Mouse (Mus musculus) intestine, embryonic 16.5 days (tissue): ENCODE measurements at regions not wholly inside any gene's neighbourhood (a gene's known extent, or its start where the extent isn't known, plus 50 kb on each side); places are given as distances from the start of the nearest gene placed in this dataset.
A peak's percentile ranks its signal among the peaks of the same experiment; 100 is the strongest.

Source experiments
- ATAC-seq: fragments of 200-750 bp; cut with Nextera tagmentation; 2 replicates; pipeline ENCODE4 v1.8.0; 2017; ENCODE audit warnings: moderate TSS enrichment, moderate library complexity
- H3K27ac ChIP-seq: fragments of 300-500 bp; sonication (generic); 2 replicates; pipeline ENCODE4 v1.5.1; 2014; ENCODE audit warnings: mild to moderate bottlenecking, low read length
- H3K27me3 ChIP-seq: fragments of 300-500 bp; sonication (generic); replicated peaks from 2 replicates; pipeline ENCODE4 v1.6.1; 2014; ENCODE audit warnings: low read length, control low read depth, mixed read lengths; ENCODE audit not compliant: control insufficient read depth, insufficient read depth
- H3K36me3 ChIP-seq: fragments of 300-500 bp; sonication (generic); 2 replicates; pipeline ENCODE4 v1.6.1; 2014; ENCODE audit warnings: low read length, control low read depth; ENCODE audit not compliant: control insufficient read depth, insufficient read depth
- H3K4me1 ChIP-seq: fragments of 300-500 bp; sonication (generic); 2 replicates; pipeline ENCODE4 v1.6.1; 2014; ENCODE audit warnings: low read length, control low read depth, mixed read lengths; ENCODE audit not compliant: control insufficient read depth, insufficient read depth
- H3K4me2 ChIP-seq: fragments of 300-500 bp; sonication (generic); 2 replicates; pipeline ENCODE4 v1.6.1; 2014; ENCODE audit warnings: low read depth, low read length, control low read depth
- H3K4me3 ChIP-seq: fragments of 300-500 bp; sonication (generic); 2 replicates; pipeline ENCODE4 v1.5.1; 2014; ENCODE audit warnings: mild to moderate bottlenecking, low read length
- H3K9ac ChIP-seq: fragments of 300-500 bp; sonication (generic); 2 replicates; pipeline ENCODE4 v1.6.1; 2014; ENCODE audit warnings: low read depth, low read length
- H3K9me3 ChIP-seq: fragments of 300-500 bp; sonication (generic); 2 replicates; pipeline ENCODE4 v1.6.1; 2016; ENCODE audit warnings: low read length, control low read depth; ENCODE audit not compliant: control insufficient read depth
- WGBS: fragments of 180-500 bp; shearing (Covaris S2); extraction: QIAGEN DNeasy Blood & Tissue Kit; methylation state at CpG from one replicate; pipeline ENCODE4 v1.1.7; 2014; 5-methylcytosine and 5-hydroxymethylcytosine counted together

- no peak overlapping the region for H3K9ac ChIP-seq
- no peak overlapping the region for H3K4me2 ChIP-seq
- no peaks in the 10 kb centered on the region for H3K36me3 ChIP-seq
- H3K27me3 ChIP-seq: no peaks in the 10 kb centered on the region
- no peaks in the 10 kb centered on the region for H3K4me1 ChIP-seq
- 57% methylated on average over 4 of the region's 4 CpGs for WGBS
- no peak overlapping the region for H3K27ac ChIP-seq
- no peak overlapping the region for H3K4me3 ChIP-seq
- H3K9me3 ChIP-seq: no peaks in the 10 kb centered on the region
- ATAC-seq: no peak
These were observed 298.5 kb downstream of the Gm49356 start for GRCm38 (mm10) chr15:59187566-59187965.

DNA sequence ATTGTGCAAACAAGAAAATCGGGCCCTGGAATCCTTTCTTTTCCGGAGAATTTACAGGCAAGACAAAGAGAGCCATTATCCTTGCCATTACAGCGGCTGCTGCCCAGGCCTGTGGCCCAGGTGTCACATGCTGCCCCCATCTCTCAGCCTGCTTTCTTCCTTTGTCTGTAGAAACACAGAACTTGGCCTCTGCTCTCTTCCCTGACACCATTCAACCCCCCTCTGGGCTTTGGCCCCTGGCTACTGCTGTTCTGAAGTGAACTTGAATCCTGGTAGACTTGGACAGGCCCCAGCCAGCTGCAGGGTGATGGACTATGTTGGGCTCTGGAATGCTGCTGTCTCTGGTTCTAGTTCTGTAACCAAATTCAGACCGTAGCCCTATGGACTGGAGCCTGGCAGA lies 299.3 kb downstream of the Gm49356 start:
- H3K9me3 ChIP-seq: no peaks in the 10 kb centered on the region
- WGBS: 38% methylated on average over 4 of the region's 4 CpGs
- H3K36me3 ChIP-seq: no peaks in the 10 kb centered on the region
- H3K27me3 ChIP-seq: no peaks in the 10 kb centered on the region
- no peak overlapping the region for H3K4me2 ChIP-seq
- H3K27ac ChIP-seq: no peak overlapping the region
- no peak for ATAC-seq
- no peak overlapping the region for H3K9ac ChIP-seq
- H3K4me3 ChIP-seq: no peak overlapping the region
- no peaks in the 10 kb centered on the region for H3K4me1 ChIP-seq

DNA sequence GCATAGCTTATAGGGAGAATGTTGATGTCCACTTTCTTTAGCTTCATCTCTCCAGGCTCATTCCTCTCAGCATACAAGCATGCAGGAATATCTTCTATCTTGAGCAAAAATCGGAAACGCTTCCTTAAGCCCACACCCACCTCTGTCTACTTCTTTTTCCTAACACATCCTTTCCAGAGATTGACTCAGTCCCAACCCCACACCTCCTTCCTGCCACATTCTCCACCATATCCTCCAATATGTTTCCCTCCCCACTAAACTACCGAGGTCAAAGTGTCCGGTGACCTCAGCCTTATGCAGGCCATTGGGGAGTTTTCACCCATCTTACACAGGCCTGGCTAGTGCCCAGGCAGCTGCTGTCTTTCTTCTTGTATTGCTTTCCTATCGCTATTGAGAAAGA lies 301.4 kb downstream of the Gm49356 start:
- Histone ChIP-seq H3K36me3 (no peaks in the 10 kb centered on the region), H3K27me3 (no peaks in the 10 kb centered on the region), H3K4me3 (no peak overlapping the region), H3K27ac (no peak overlapping the region), H3K9ac (no peak overlapping the region), H3K4me2 (no peak overlapping the region), H3K4me1 (peaks cover 3% of the 10 kb centered on the region; the same call in 1 of the 2 replicates), H3K9me3 (no peaks in the 10 kb centered on the region)
- 78% methylated on average over 5 of the region's 5 CpGs for WGBS
- no peak for ATAC-seq

DNA sequence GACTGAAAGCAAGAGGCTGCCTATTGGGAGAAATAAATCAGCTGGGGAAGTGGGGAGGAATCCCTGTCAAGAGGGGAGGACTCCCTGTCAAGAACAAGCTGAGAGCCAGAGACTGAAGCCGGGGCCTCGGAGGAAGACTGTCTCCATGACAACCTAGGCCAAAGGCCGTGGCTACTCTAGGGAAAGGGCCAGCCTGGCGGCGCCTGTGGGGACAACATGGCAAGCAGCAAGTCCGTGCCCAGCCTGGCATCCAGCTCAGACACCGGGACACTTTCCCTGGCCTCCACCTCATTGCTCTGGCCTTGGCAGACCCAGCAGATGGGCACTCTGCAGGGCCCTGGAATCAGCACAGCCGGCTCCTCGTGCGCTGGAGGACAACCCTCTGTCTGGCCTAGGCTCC lies 305.3 kb downstream of the Gm49356 start:
- ATAC-seq: no peak

DNA sequence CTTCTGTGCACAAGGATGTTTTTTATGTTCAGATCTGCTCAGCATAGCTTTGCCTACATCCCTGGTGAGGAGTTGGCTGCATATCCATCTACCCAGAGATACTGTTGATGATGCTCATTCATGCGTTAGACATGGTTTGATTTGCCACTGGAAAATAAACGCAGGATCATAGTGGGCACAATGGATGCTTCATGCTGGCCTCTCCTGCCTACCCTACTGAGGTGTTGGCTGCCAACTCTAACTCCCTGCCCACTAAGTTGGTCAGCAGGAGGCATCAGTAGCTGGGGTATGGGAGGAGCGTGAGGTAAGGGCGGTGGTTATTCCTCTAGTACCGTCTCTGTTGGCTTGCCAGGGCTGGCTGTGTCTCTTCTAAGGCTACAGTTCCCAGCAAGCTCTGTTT lies 307.3 kb downstream of the Gm49356 start:
- Histone ChIP-seq H3K27me3 (no peaks in the 10 kb centered on the region), H3K9ac (no peak overlapping the region), H3K4me2 (no peak overlapping the region), H3K4me1 (peaks cover 23% of the 10 kb centered on the region), H3K9me3 (no peaks in the 10 kb centered on the region), H3K36me3 (no peaks in the 10 kb centered on the region), H3K4me3 (no peak overlapping the region), H3K27ac (no peak overlapping the region)
- 90% methylated on average over 5 of the region's 5 CpGs for WGBS
- ATAC-seq: no peak

More for the DNA sequence above, 305.3 kb downstream of the Gm49356 start:
- no peak overlapping the region for H3K4me2 ChIP-seq
- H3K9ac ChIP-seq: no peak overlapping the region
- H3K9me3 ChIP-seq: no peaks in the 10 kb centered on the region
- peaks cover 23% of the 10 kb centered on the region for H3K4me1 ChIP-seq
- H3K4me3 ChIP-seq: no peak overlapping the region
- H3K27ac ChIP-seq: no peak overlapping the region
- H3K27me3 ChIP-seq: no peaks in the 10 kb centered on the region
- no peaks in the 10 kb centered on the region for H3K36me3 ChIP-seq
- 58% methylated on average over 10 of the region's 10 CpGs for WGBS

- Histone ChIP-seq H3K4me2 (no peak overlapping the region), H3K4me1 (peaks cover 29% of the 10 kb centered on the region), H3K9ac (peak overlapping the region; percentile 45), H3K27me3 (no peaks in the 10 kb centered on the region), H3K4me3 (no peak overlapping the region), H3K36me3 (no peaks in the 10 kb centered on the region), H3K27ac (peak overlapping the region; percentile 86), H3K9me3 (no peaks in the 10 kb centered on the region)
- peak; percentile 86 for ATAC-seq
- WGBS: 8% methylated on average over 7 of the region's 7 CpGs
These were observed 308.6 kb downstream of the Gm49356 start for GRCm38 (mm10) chr15:59197455-59198391.

GRCm38 (mm10) chr15:59201386-59201785 lies 312.3 kb downstream of the Gm49356 start:
- 59% methylated on average over 7 of the region's 7 CpGs for WGBS
- H3K27me3 ChIP-seq: no peaks in the 10 kb centered on the region
- no peak overlapping the region for H3K4me2 ChIP-seq
- peaks cover 30% of the 10 kb centered on the region for H3K4me1 ChIP-seq
- no peak overlapping the region for H3K27ac ChIP-seq
- H3K4me3 ChIP-seq: no peak overlapping the region
- no peak for ATAC-seq
- no peak overlapping the region for H3K9ac ChIP-seq
- H3K9me3 ChIP-seq: no peaks in the 10 kb centered on the region
- H3K36me3 ChIP-seq: no peaks in the 10 kb centered on the region

GRCm38 (mm10) chr15:59201894-59202670 lies 313.0 kb downstream of the Gm49356 start:
- 76% methylated on average over 19 of the region's 19 CpGs for WGBS
- Histone ChIP-seq H3K4me3 (no peak overlapping the region), H3K4me1 (peaks cover 25% of the 10 kb centered on the region), H3K36me3 (no peaks in the 10 kb centered on the region), H3K9me3 (no peaks in the 10 kb centered on the region), H3K27ac (no peak overlapping the region), H3K9ac (no peak overlapping the region), H3K4me2 (no peak overlapping the region), H3K27me3 (no peaks in the 10 kb centered on the region)
- no peak for ATAC-seq

DNA sequence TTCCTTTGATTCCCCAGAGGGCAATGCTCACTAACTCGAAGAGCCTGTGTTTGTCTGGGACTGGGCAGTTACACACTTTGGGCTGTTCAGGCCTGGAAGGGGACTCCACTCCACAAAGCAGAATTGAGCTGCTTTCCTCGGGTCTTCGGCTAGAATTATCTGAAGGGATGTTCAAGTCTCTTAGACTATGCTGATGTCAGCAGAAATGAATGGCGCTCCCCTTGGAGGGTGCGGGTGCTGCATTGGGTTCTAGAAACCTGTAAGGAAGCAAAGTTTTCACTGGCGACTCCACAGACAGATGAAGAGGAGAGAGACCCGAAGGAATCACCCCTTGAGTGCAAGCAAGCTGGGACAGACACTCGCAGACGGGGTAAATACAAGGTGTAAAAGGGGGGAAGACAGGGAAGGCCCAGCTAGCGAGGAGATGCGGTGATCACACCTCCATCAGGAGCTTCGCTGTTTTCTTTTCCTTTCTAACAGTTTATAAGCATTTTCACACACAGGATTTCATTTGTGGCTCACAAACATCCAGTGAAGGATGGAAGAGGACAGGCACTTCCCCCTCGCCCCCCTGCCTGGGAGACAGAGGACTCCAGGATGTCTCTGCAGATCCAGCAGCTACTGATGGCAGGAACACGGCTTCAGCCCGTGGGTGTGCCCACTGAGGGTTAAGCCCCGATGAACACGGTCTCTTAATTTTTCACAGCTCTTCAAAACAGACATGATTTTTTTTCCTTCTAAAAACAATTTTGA lies 314.2 kb downstream of the Gm49356 start:
- Histone ChIP-seq H3K4me1 (peaks cover 14% of the 10 kb centered on the region), H3K4me3 (no peak overlapping the region), H3K9me3 (no peaks in the 10 kb centered on the region), H3K27ac (no peak overlapping the region), H3K4me2 (no peak overlapping the region), H3K36me3 (no peaks in the 10 kb centered on the region), H3K9ac (no peak overlapping the region), H3K27me3 (no peaks in the 10 kb centered on the region)
- WGBS: 67% methylated on average over 17 of the region's 17 CpGs
- ATAC-seq: no peak
